ENCODE assay signal across 12 mouse cellular contexts in genomic region chr1:72813639-72814403, GRCm38 (mm10). TPM values are rescaled to one million over a fixed set of nuclear protein-coding genes. Genes with fewer than 3 reads are reported as not detected.
A peak's percentile ranks its signal among the peaks of the same experiment; 100 is the strongest.
DNase-seq lines count a peak whose midpoint lies in the region; ATAC-seq lines count a peak whose summit lies in the region.
"Had no signal": no experiment of that assay in that cellular context is flagged by ENCODE, and none has a peak within 500 bp of the region (broad histone marks: within the 10 kb centered on the region; RNA-seq: fewer than 3 reads in every experiment).

No protein-coding gene starts in this region.

- WGBS in kidney, embryonic 15.5 days: 12% methylated on average over 6 of the region's 6 CpGs
- 4% methylated on average over 6 of the region's 6 CpGs for WGBS in embryonic facial prominence, embryonic 10.5 days
- 3% methylated on average over 6 of the region's 6 CpGs for WGBS in hindbrain, embryonic 13.5 days

- no peaks in the 10 kb centered on the region for H3K9me3 ChIP-seq in kidney, embryonic 15.5 days (replicated peaks)
- H3K9me3 ChIP-seq in embryonic facial prominence, embryonic 10.5 days: peaks cover 3% of the 10 kb centered on the region
- H3K9me3 ChIP-seq in hindbrain, embryonic 13.5 days: no peaks in the 10 kb centered on the region; the same call in 1 of the 2 replicates

- H3K27me3 ChIP-seq in kidney, embryonic 15.5 days: no peaks in the 10 kb centered on the region
- H3K27me3 ChIP-seq in embryonic facial prominence, embryonic 10.5 days (replicated peaks; ENCODE audit: low read depth, poor library complexity, severe bottlenecking): 0 out of 2 replicates have a peak, but pooled peaks cover 2% of the 10 kb centered on the region
- no peaks in the 10 kb centered on the region for H3K27me3 ChIP-seq in hindbrain, embryonic 13.5 days

- H3K4me3 ChIP-seq in kidney, embryonic 15.5 days (replicated peaks): no peak overlapping the region
- peak overlapping the region; percentile 8; the same call in 1 of the 2 replicates for H3K4me3 ChIP-seq in embryonic facial prominence, embryonic 10.5 days
- H3K4me3 ChIP-seq in hindbrain, embryonic 13.5 days: no peak overlapping the region

- no peak overlapping the region for H3K9ac ChIP-seq in kidney, embryonic 15.5 days
- H3K9ac ChIP-seq in hindbrain, embryonic 13.5 days: no peak overlapping the region

- no peak for DNase-seq in kidney, adult 9 months
- peak; percentile 64 for DNase-seq in embryonic facial prominence, embryonic 10.5 days (ENCODE audit: low spot score)
- DNase-seq in neural tube, embryonic 10.5 days (ENCODE audit: extremely low spot score, low spot score): peak; percentile 24
- no peak for DNase-seq in left cerebral cortex, postnatal 25 days (ENCODE audit: low spot score in 2 of 2)
- DNase-seq in left cerebral cortex, adult 18-20 months (ENCODE audit: low spot score in 2 of 2): no peak
- no peak for DNase-seq in spleen, adult 12 weeks (ENCODE audit: low spot score)
- DNase-seq: heart, postnatal 36 days; lung, adult 2 months; thymus, adult 2 months had no signal

- H3K4me2 ChIP-seq in kidney, embryonic 15.5 days: no peak overlapping the region
- H3K4me2 ChIP-seq in hindbrain, embryonic 13.5 days: no peak overlapping the region

- peak overlapping the region; percentile 79 for H3K27ac ChIP-seq in kidney, embryonic 15.5 days
- H3K27ac ChIP-seq in embryonic facial prominence, embryonic 10.5 days (replicated peaks): peak overlapping the region; percentile 87
- H3K27ac ChIP-seq in hindbrain, embryonic 13.5 days: peak overlapping the region; percentile 56

- H3K4me1 ChIP-seq in kidney, embryonic 15.5 days: peaks cover 22% of the 10 kb centered on the region
- peaks cover 39% of the 10 kb centered on the region for H3K4me1 ChIP-seq in embryonic facial prominence, embryonic 10.5 days
- peaks cover 24% of the 10 kb centered on the region for H3K4me1 ChIP-seq in hindbrain, embryonic 13.5 days (replicated peaks)

- H3K36me3 ChIP-seq in kidney, embryonic 15.5 days: no peaks in the 10 kb centered on the region
- H3K36me3 ChIP-seq in embryonic facial prominence, embryonic 10.5 days (replicated peaks): no peaks in the 10 kb centered on the region
- H3K36me3 ChIP-seq in hindbrain, embryonic 13.5 days: no peaks in the 10 kb centered on the region

- peak; percentile 66 for ATAC-seq in kidney, embryonic 15.5 days (replicated peaks; ENCODE audit: low FRiP score)
- peak; percentile 60; the same call in 1 of the 2 replicates for ATAC-seq in hindbrain, embryonic 13.5 days (ENCODE audit: low FRiP score)
- ATAC-seq: CD4-positive, CD25-positive, alpha-beta regulatory T cell, adult 4 months had no signal

- intact Hi-C loops in left cerebral cortex, postnatal 25 days (cut with DNase I): no loop called here

RNA-seq across cellular contexts. Expression of gene Igfbp2, which starts 10.5 kb away (rescaled TPM):
- 138 and 150 TPM in 2 replicates for polyA plus RNA-seq in kidney, embryonic 15.5 days (2015; fragmentation: Nextera tagmentation; extraction: Ambion mirVana)
- 474 and 479 TPM in 2 replicates for polyA plus RNA-seq in embryonic facial prominence, embryonic 10.5 days (2016; fragmentation: Nextera tagmentation; extraction: Ambion mirVana)
- 392 and 465 TPM in 2 replicates for polyA plus RNA-seq in hindbrain, embryonic 13.5 days (2015; fragmentation: Nextera tagmentation; extraction: Ambion mirVana)
- 10 to 100 TPM; 82.3 to 88.2 TPM for total RNA-seq in left cerebral cortex, postnatal 25 days (2021)
- total RNA-seq in left cerebral cortex, adult 18-20 months (2021): 10 to 100 TPM; 63.4 to 79.3 TPM
- polyA plus RNA-seq: CD4-positive, CD25-positive, alpha-beta regulatory T cell, adult 4 months had no signal

Comparison
In these comparisons a context has a peak if more than half of its experiments do, and no peak if none do; other contexts are left out.
1. DNase-seq: peak in embryonic facial prominence, embryonic 10.5 days (single experiment) and neural tube, embryonic 10.5 days (single experiment); none in kidney, adult 9 months (single experiment), left cerebral cortex, postnatal 25 days (0 of 2), left cerebral cortex, adult 18-20 months (0 of 2) and spleen, adult 12 weeks (single experiment).
2. Peak in every context shown above with its lines, with median percentiles within 50 percentile points of each other: H3K27ac ChIP-seq.